Mouse (Mus musculus): Measurements from ENCODE around the gene Ddr2. TPM values are rescaled to one million over a fixed set of nuclear protein-coding genes. Genes with fewer than 3 reads are reported as not detected.

The Ddr2 gene
- polyA plus RNA-seq, 1 experiment = 6.0 TPM

- Histone ChIP-seq H3K4me3 (replicated peaks; ENCODE audit: control insufficient read depth, low read depth, low read length) (no peak overlapping the region), H3K27ac (ENCODE audit: control insufficient read depth, insufficient read depth, low read depth, low read length, poor library complexity) (no peak overlapping the region), H3K4me1 (ENCODE audit: control insufficient read depth, insufficient read depth, low read length) (no peaks in the 10 kb centered on the region; the same call in 1 of the 2 replicates)
- no peak for TF ChIP-seq POLR2A (IDR thresholded peaks at IDR 0.05; ENCODE audit: borderline replicate concordance, control insufficient read depth, low read depth, low read length)
- no peak for TF ChIP-seq CTCF (IDR thresholded peaks at IDR 0.05; ENCODE audit: control insufficient read depth, insufficient read depth, low read length)
- 66% methylated on average over 9 of the region's 9 CpGs for WGBS
Measured at GRCm38 (mm10) chr1:170044726-170045471, 65.7 kb downstream of the Ddr2 start.

DNA sequence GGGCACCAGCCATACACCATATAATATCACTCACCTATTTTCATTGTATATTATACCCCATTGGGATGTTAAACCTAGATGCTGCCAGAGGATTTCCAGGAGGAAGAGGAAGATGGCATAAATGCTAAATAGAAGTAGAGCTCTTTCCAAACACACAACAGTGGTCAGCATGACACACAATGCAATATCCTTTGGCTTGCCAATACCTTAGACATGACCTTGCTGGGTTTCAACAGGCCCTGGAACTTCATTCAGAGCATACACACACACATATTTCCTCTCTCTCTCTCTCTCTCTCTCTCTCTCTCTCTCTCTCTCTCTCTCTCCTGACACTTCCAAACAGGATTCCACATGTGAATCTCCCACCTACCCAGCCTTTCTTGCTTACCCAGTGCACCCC lies 66.8 kb downstream of the Ddr2 start:
- H3K4me3 ChIP-seq (replicated peaks; ENCODE audit: control insufficient read depth, low read depth, low read length) = no peak overlapping the region
- no peak overlapping the region for H3K27ac ChIP-seq (ENCODE audit: control insufficient read depth, insufficient read depth, low read depth, low read length, poor library complexity)
- no peaks in the 10 kb centered on the region; the same call in 1 of the 2 replicates for H3K4me1 ChIP-seq (ENCODE audit: control insufficient read depth, insufficient read depth, low read length)
- TF ChIP-seq CTCF (IDR thresholded peaks at IDR 0.05; ENCODE audit: control insufficient read depth, insufficient read depth, low read length) (no peak), POLR2A (IDR thresholded peaks at IDR 0.05; ENCODE audit: borderline replicate concordance, control insufficient read depth, low read depth, low read length) (no peak)

GRCm38 (mm10) chr1:170042996-170043395 lies 67.6 kb downstream of the Ddr2 start:
- no peak overlapping the region for H3K4me3 ChIP-seq (replicated peaks; ENCODE audit: control insufficient read depth, low read depth, low read length)
- no peak for TF ChIP-seq POLR2A (IDR thresholded peaks at IDR 0.05; ENCODE audit: borderline replicate concordance, control insufficient read depth, low read depth, low read length)
- no peak for TF ChIP-seq CTCF (IDR thresholded peaks at IDR 0.05; ENCODE audit: control insufficient read depth, insufficient read depth, low read length)
- WGBS = 83% methylated on average over 5 of the region's 5 CpGs
- no peaks in the 10 kb centered on the region; the same call in 1 of the 2 replicates for H3K4me1 ChIP-seq (ENCODE audit: control insufficient read depth, insufficient read depth, low read length)
- H3K27ac ChIP-seq (ENCODE audit: control insufficient read depth, insufficient read depth, low read depth, low read length, poor library complexity) = no peak overlapping the region

DNA sequence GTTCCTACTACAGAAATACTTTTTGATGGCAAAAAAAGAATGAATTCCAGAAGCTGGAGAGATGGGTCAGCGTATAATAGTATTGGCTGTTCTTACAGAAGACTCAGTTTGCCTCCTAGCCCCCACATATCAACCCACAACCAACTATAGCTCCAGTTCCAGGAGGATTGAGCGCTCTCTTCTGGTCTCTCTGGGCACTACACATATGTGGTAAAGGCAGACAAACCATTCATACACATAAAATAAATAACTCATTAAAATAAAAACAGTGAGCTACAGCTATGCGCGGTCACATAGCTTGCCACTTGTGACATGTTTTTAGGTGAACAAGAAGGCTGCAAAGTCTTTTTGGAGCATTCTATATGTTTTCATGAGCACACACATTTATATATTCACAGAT lies 71.2 kb downstream of the Ddr2 start:
- TF ChIP-seq POLR2A (IDR thresholded peaks at IDR 0.05; ENCODE audit: borderline replicate concordance, control insufficient read depth, low read depth, low read length) (no peak), CTCF (IDR thresholded peaks at IDR 0.05; ENCODE audit: control insufficient read depth, insufficient read depth, low read length) (no peak)
- Histone ChIP-seq H3K27ac (ENCODE audit: control insufficient read depth, insufficient read depth, low read depth, low read length, poor library complexity) (no peak overlapping the region), H3K4me1 (ENCODE audit: control insufficient read depth, insufficient read depth, low read length) (no peaks in the 10 kb centered on the region; the same call in 1 of the 2 replicates), H3K4me3 (replicated peaks; ENCODE audit: control insufficient read depth, low read depth, low read length) (no peak overlapping the region)
- WGBS = 75% methylated on average over 4 of the region's 4 CpGs

GRCm38 (mm10) chr1:170035575-170035974 lies 75.0 kb downstream of the Ddr2 start:
- TF ChIP-seq POLR2A (IDR thresholded peaks at IDR 0.05; ENCODE audit: borderline replicate concordance, control insufficient read depth, low read depth, low read length) (no peak), CTCF (IDR thresholded peaks at IDR 0.05; ENCODE audit: control insufficient read depth, insufficient read depth, low read length) (no peak)
- Histone ChIP-seq H3K4me1 (ENCODE audit: control insufficient read depth, insufficient read depth, low read length) (no peaks in the 10 kb centered on the region), H3K27ac (ENCODE audit: control insufficient read depth, insufficient read depth, low read depth, low read length, poor library complexity) (no peak overlapping the region), H3K4me3 (replicated peaks; ENCODE audit: control insufficient read depth, low read depth, low read length) (no peak overlapping the region)
- WGBS = 4% methylated on average over 3 of the region's 3 CpGs

DNA sequence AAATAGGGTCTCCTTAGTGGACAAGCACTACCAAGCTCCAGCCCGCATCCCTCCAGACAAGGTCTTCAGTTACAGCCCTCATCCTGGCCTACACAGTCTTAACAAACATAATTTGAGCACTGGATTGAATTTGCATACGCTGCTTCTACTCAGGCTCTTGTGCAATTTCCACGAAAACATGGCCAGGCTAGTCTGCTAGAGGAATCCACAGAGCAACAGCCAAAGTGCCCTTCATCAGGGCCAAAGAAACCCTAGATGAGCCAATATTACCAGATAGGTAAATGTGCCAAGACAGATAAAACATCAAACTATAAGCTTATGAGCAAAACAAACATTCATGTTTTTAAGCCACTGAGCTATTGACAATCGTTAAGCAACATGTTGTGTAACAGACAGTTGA lies 75.6 kb downstream of the Ddr2 start:
- Histone ChIP-seq H3K4me3 (replicated peaks; ENCODE audit: control insufficient read depth, low read depth, low read length) (no peak overlapping the region), H3K4me1 (ENCODE audit: control insufficient read depth, insufficient read depth, low read length) (no peaks in the 10 kb centered on the region), H3K27ac (ENCODE audit: control insufficient read depth, insufficient read depth, low read depth, low read length, poor library complexity) (no peak overlapping the region)
- WGBS = 50% methylated on average over 4 of the region's 4 CpGs
- TF ChIP-seq POLR2A (IDR thresholded peaks at IDR 0.05; ENCODE audit: borderline replicate concordance, control insufficient read depth, low read depth, low read length) = no peak
- TF ChIP-seq CTCF (IDR thresholded peaks at IDR 0.05; ENCODE audit: control insufficient read depth, insufficient read depth, low read length) = no peak

- Histone ChIP-seq H3K27ac (ENCODE audit: control insufficient read depth, insufficient read depth, low read depth, low read length, poor library complexity) (no peak overlapping the region), H3K4me3 (replicated peaks; ENCODE audit: control insufficient read depth, low read depth, low read length) (no peak overlapping the region), H3K4me1 (ENCODE audit: control insufficient read depth, insufficient read depth, low read length) (no peaks in the 10 kb centered on the region)
- WGBS = 85% methylated on average over 3 of the region's 3 CpGs
- TF ChIP-seq CTCF (IDR thresholded peaks at IDR 0.05; ENCODE audit: control insufficient read depth, insufficient read depth, low read length) (no peak), POLR2A (IDR thresholded peaks at IDR 0.05; ENCODE audit: borderline replicate concordance, control insufficient read depth, low read depth, low read length) (no peak)
Measured at GRCm38 (mm10) chr1:170031656-170032055, 78.9 kb downstream of the Ddr2 start.

DNA sequence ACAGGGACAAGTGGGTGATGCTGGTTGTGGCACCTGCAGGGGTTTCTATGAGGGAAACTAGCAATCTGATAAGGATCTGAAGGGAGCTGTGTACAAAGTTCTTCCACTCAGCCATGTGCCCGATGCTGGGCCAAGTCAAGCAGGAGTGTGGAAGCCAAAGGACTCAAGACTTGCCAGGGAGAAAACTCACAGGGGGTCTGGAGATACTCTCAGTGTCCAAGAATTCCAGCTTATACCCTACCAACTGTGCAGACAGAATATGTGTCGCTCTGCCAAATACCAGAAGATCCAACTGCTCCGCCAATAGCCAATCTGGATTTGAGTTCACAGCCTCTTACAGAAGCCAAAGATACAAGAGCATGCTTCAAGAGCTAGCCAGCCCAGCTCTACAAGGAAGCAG lies 95.8 kb downstream of the Ddr2 start:
- WGBS = 81% methylated on average over 3 of the region's 3 CpGs
- Histone ChIP-seq H3K4me3 (replicated peaks; ENCODE audit: control insufficient read depth, low read depth, low read length) (no peak overlapping the region), H3K4me1 (ENCODE audit: control insufficient read depth, insufficient read depth, low read length) (no peaks in the 10 kb centered on the region), H3K27ac (ENCODE audit: control insufficient read depth, insufficient read depth, low read depth, low read length, poor library complexity) (no peak overlapping the region)
- TF ChIP-seq POLR2A (IDR thresholded peaks at IDR 0.05; ENCODE audit: borderline replicate concordance, control insufficient read depth, low read depth, low read length) (no peak), CTCF (IDR thresholded peaks at IDR 0.05; ENCODE audit: control insufficient read depth, insufficient read depth, low read length) (no peak)
